Mouse (Mus musculus) testis, postnatal 10 days (tissue): Measurements from ENCODE around the gene Znrd1.
"Not testable (repeated sequence)": the region's sequence is repeated elsewhere in the genome, so short reads cannot be mapped to it uniquely, and the experiment has no call there.

Experiments used
- DNase-seq: peaks from one replicate; pipeline ENCODE4 v3.0.0; 2021; ENCODE audit warnings: low spot score

The Znrd1 gene

DNA sequence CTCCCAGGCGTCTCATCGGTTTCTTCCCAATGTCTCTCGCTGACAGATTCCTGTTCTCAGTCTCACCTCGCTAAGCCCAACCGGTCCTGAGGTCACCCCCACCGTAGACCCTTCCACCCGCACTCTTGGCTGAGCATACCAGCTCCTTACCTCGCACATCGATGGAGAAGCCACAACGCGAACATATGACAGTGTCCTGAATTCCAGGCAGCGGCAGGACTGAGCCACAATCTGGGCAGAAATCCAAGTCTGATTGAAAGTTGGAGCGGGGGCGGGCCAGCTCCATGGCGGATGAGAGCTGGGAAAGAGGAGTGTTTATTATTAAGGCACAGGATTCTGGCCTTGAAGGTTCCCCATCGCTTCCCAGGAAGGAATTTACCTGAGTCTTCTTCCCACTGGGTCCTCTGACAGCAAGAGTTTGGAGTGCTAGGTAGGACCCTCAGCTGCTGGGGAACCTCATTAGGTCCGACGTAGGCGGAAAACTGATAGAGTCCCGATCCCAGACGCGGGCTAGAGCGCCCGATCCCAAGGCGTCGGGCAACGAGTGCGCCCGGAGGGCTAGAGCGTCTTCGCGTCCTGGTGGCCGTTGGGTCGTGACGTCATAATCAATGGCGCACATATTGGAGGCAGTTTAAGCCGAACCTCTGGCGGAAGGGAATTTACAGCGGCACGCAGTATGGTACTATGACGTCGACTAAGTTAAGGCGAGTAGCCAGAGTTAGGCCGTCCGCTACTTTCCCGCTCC lies at the start of gene Znrd1, which contains the start of gene Znrd1as:
Znrd1 (minus strand) TSS at position 561 of the 745 bp plus-strand sequence.
Znrd1as (plus strand) TSS at position 594 of the 745 bp plus-strand sequence.
- DNase-seq = peak; percentile 90

DNA sequence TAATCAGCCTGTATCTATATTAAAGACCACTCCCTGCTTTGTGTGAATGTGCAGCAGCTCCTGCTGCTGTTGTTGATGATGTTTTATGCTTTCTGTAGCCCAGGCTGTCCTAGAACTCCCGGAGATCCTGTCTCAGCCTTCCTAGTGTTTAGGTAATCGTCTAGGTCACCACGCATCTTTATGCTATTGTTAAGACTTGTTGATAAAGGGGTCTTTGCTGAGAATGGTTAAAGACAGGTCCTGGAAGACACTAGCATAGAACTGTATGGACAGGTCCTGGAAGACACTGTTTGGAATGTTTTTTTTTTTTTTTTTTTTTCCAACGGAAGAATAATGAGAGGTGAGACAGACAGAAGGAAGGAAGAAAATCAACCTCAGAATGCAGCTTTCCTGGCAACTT lies 45.0 kb upstream of the Znrd1 start:
- no peak for DNase-seq

DNA sequence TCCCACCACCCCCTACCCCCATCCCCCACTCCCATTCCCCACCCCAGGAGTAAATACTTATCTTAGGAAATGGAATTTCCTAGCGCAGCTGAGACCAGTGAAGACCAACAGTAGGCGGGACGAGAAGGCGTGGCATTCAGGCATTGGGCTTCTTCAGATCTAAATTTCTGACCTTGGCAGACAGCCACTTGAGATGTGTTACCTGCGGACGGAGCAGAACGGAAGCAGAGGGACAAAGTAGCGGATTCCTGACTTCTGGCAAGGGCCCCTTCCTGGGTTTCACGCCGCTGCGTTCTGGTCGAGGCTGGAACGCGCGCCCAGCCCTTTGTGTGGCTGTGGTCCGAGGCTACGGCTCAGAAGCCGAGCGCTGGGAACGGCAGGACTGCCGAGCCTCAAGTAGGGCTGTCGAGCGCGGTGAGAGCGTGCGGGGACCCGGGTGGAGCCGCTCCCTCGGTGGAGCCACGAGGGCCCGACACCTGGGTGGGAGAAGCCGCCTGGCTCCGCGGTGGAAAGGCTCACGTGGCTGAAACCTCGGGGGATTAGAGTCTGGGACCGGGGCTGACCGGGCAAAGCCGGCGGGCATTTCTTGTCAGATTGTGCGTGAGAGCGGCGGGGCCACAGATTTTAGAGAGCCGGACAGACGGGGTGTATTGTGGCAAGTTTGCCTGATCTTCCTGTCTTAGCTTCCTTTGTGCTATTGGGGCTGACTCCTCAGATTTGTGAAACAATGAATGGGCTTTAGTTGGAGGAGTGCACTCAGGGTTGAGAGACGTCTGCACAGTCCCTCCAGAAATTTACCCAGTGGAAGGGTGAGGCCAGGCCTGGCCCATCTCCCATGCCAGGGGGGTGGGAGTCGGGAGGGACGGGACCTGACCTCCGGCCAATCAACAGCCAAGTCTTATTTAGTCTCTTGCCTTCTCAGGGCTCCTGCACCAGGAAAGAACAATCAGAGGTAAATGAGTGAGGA lies 44.3 kb upstream of the Znrd1 start:
- peak; percentile 60 for DNase-seq

DNA sequence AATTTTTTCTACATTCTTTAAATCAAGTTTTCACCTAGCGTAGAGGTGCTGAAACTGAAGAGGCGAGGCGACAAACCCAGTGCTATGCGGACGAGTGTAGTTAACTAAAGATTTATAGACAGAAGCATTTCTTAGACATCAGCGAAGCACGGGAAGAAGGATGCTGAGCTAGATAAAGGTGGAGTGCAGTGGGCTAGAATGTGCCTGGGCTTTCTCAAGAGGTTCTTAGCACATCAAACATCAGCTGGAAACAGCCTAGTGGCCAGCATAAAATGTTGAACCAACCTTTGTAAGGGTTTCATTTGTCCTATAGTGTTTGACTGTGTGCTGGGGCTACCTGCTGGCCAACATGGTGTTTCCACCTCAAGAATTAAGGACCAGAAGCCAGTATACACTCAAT lies 42.5 kb upstream of the Znrd1 start, which contains the start of gene Zfp57:
Zfp57 (plus strand) TSS at position 301 of the 400 bp plus-strand sequence.
- DNase-seq = no peak

DNA sequence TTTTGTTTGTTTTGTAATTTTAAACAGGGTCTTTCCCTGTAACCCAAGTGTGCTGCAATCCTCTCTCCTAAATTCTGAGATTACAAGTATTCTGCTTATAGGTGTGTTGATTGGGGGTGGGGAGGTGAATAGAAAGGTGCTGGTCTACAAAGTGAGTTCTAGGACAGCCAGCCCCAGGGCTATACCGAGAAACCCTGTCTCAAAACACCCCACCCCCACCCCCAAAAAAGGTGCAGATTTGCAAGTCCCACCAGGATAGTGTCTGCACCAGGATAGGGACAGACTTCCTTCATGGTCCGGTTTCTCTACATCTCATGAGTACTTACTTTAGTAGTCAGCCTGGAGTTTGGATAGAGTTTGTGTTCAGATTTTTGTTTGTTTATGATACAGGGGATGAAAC lies 40.1 kb upstream of the Znrd1 start:
- no peak for DNase-seq

- DNase-seq = peak; percentile 90
These were observed 38.8 kb upstream of the Znrd1 start for GRCm38 (mm10) chr17:36997033-36997735.

- DNase-seq = no peak
These were observed 37.1 kb upstream of the Znrd1 start for GRCm38 (mm10) chr17:36995448-36995847.

DNA sequence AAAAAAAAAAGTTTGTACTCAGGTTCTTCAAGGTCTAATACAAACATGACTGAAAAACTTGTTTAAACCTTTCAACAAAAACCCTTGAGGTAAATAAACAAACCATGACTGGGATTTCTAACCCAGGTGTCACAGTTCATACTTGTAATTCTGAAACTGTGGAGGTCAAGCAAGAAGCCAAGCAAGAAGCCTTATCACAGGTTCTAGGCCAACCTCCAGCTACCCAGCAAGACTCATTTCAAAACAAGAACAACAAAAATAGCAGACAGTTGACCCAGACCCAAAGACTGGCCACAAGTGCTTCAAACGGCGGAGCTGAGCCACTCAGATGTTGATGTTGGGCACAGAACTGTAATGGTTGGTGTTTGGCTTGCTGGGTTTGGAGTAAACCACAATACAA lies 36.2 kb upstream of the Znrd1 start:
- DNase-seq = no peak

- no peak for DNase-seq
These were observed 35.5 kb upstream of the Znrd1 start for GRCm38 (mm10) chr17:36993770-36994325.

GRCm38 (mm10) chr17:36992336-36993104 lies 34.2 kb upstream of the Znrd1 start:
- no peak for DNase-seq

DNA sequence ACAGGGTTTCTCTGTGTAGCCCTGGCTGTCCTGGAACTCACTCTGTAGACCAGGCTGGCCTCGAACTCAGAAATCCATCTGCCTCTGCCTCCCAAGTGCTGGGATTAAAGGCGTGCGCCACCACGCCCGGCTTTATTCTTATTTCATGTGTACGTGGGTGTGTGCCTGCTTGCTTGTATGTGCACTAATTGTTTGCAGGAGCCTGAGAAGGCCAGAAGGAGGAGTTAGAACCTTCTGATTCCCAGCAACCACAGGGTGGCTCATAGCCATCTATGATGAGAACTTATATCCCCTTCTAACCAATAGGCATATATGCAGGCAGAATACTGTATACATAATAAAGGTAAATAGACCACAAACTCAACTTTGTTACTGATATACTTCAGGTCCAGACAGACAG lies 32.3 kb upstream of the Znrd1 start:
- DNase-seq = not testable (repeated sequence)

GRCm38 (mm10) chr17:36989437-36989836 lies 31.1 kb upstream of the Znrd1 start, which contains the start of gene H2-M5:
H2-M5 (minus strand) TSS chr17:36989537.
- DNase-seq = no peak

GRCm38 (mm10) chr17:36988475-36988874 lies 30.1 kb upstream of the Znrd1 start:
- no peak for DNase-seq

DNA sequence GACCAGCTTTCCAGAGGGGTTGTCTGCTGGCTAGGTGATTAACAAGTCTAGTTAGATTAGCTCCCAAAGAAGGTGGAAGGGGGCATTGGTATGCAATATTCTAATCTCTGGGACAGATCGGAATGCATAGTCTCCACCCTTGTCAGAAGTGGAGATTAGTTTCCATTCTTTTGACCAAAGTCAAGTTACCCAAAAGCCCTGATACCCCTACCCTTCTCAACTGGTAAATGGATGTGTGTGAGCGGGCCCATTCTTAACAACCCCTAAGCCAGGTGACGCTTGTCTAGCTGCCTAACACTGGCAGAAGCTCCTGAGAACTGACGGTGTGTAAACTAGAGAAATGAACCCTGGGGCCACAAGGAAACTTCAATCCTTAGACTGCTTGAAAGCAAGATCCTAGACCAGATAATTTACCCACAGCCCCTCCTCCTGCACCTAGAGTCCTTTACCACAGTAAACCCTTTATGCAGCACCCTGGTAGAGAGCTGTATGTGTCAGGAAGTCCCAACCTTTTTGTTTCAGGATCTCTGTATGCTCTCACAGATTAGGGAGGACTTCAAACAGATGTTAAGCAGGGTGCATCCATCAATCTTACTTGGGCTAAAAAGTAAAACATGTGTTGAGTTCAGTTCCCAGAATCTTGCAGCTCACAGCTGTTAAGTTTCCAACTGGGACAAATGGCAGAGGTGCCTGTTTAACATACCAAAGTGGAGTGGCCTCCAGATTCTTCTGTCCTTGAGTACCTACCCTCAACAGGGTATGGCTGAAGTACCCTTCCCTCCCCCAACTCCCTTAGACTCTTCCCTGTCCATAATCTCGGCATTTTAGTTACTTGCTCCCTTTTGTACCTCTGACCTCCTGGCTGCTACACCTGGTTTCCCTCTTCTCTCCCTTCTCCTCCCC lies 24.1 kb upstream of the Znrd1 start:
- no peak for DNase-seq

DNA sequence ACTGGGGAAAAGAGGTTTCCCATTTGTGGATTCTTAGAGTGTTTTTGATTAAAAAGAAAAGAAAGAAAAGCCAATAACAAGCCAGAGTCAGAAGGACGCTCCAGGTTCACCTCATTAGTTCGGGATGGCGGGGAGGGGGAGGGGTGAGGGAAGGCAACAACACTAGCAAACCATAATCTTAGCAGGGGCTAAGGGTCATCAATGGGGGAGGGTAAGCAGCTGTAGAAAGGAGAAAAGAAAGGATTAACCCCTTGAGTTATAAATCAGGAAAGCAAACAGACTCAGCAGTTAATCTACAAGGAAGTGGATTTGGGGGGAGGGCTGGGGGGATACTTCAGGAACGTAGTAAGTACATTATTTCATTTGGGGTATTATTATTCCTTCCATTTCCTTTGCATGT lies 23.5 kb upstream of the Znrd1 start:
- no peak for DNase-seq

DNA sequence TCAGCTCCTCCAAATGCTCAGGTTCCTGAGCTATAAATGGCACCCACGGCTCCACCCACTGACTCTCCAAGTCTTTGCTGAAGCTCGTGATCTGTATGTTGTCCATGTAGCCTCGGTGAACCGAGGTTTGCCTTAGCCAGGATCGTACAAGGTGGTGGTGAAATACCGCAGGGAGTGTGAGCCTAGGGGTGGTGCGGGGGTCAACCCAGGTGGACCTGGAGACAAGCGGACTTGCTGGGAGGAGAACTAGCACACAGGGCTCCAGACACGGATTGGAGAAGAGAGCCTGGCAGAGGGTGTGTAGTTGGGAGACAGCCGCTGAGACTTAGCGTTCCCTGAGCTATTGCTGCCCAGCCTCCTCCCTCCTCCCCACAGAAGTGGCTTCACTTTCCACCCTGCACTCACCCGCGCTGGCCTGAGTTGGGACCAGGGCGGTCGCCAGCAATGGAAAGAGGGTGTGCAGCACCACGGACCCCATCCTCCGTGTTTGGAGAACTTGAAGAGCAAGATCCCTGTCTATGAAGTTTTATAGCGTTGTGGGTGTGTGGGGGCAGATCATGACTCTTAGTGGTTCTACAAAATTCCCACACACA lies 23.0 kb upstream of the Znrd1 start, which contains the start of gene 2410137M14Rik:
2410137M14Rik (minus strand) TSS at position 17 of the 593 bp plus-strand sequence.
- no peak for DNase-seq

GRCm38 (mm10) chr17:36973271-36973787 lies 15.0 kb upstream of the Znrd1 start:
- DNase-seq = no peak

DNA sequence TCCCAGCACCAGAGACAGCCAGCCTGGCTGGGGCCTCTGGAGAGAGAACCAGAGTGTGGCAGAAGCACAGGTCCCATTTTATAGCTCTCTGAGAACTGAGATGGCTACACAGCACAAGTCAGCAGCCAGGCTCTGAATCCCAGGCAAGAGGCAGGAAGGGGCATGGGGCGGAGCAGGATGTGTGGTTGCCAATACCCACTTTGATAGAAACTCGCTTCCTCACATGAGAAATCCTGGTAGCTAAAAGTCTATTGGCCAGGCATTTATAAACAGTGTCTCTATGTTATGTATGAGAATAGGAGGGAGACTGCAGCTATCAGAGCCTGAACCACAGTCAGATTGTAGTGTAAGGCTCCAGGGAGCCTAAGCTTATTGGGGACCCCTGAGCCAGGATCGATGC lies 14.4 kb upstream of the Znrd1 start:
- no peak for DNase-seq

GRCm38 (mm10) chr17:36971172-36971850 lies 13.0 kb upstream of the Znrd1 start:
- no peak for DNase-seq
